Comparison of ENCODE assay signal across 8 mouse cellular contexts in the genomic region with DNA sequence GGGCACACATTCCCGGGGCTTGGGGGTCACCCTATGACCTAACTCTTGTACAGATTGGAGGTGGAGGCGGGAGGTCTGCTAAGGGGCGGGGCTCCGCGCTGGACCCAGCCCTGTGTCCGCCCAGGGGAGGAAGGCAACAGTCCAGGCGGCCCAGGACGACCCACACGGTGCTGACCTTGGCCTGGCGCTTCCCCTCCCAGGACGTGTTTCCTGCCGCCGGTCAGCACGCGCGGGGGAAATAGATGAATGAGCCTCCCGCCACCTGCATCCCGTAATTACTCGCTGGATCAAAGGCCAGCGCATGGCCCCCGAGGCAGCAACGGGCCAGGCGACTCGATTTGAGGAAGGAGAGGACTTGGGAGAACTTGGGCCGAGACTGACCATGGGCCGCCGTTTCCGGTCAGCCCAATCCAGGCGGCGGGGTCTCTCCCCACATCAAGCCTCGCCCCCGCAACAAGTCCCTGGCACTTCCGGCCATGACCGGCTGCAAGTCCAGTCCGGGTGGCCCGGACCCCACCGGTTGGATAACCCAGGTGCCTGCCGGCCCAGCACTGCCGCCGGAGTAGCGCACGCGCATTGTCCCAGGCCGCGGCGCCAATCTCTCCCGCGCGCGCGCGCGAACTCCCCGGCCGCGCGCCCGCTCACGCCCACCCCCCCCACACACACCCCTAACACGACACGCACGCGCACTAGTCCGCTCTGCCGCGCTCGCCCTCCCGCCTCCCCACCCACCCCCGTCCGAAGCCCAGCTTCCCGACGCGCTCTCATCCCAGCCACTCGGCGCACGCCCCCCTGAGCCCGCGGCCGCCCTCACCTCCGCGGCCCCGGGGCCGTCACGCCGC. TPM values are rescaled to one million over a fixed set of nuclear protein-coding genes. Genes with fewer than 3 reads are reported as not detected.
A peak's percentile ranks its signal among the peaks of the same experiment; 100 is the strongest.
DNase-seq lines count a peak whose midpoint lies in the region; ATAC-seq and TF ChIP-seq lines count a peak whose summit lies in the region.

No protein-coding gene starts in this region.

- H3K27ac ChIP-seq in ES-Bruce4 (ENCODE audit: insufficient read depth, low read length) = no peak overlapping the region
- peak overlapping the region; percentile 90 for H3K27ac ChIP-seq in forebrain, embryonic 12.5 days
- peak overlapping the region; percentile 94 for H3K27ac ChIP-seq in heart, postnatal 0 days (ENCODE audit: low read depth)
- peak overlapping the region; percentile 98 for H3K27ac ChIP-seq in neural tube, embryonic 15.5 days (replicated peaks)
- peak overlapping the region; percentile 60 for H3K27ac ChIP-seq in thymus, adult 2 months (ENCODE audit: control insufficient read depth, insufficient read depth, low read length)

- H3K9me3 ChIP-seq in ES-Bruce4 (replicated peaks; ENCODE audit: control insufficient read depth, insufficient read depth, low read length, poor library complexity, severe bottlenecking) = no peaks in the 10 kb centered on the region
- no peaks in the 10 kb centered on the region for H3K9me3 ChIP-seq in forebrain, embryonic 12.5 days
- H3K9me3 ChIP-seq in heart, postnatal 0 days (replicated peaks; ENCODE audit: control insufficient read depth, low read length) = no peaks in the 10 kb centered on the region
- no peaks in the 10 kb centered on the region for H3K9me3 ChIP-seq in neural tube, embryonic 15.5 days (replicated peaks)

- no peak for TF ChIP-seq POLR2A in ES-Bruce4 (IDR thresholded peaks at IDR 0.05; ENCODE audit: insufficient read depth, low read length)
- TF ChIP-seq POLR2A in lung, adult 2 months (IDR thresholded peaks at IDR 0.05; ENCODE audit: borderline replicate concordance, extremely low read depth, low read depth, low read length) = peak; percentile 45; the same call in 1 of the 2 replicates
- 0 out of 2 replicates have a peak, but pooled peaks have one; percentile 4 for TF ChIP-seq POLR2A in thymus, adult 2 months (IDR thresholded peaks at IDR 0.05; ENCODE audit: control insufficient read depth, extremely low read depth, insufficient read depth, low read length, poor library complexity)

- WGBS in forebrain, embryonic 12.5 days = under 1% methylated on average over 80 of the region's 85 CpGs
- WGBS in heart, postnatal 0 days = under 1% methylated on average over 77 of the region's 85 CpGs
- under 1% methylated on average over 84 of the region's 85 CpGs for WGBS in lung, adult 2 months
- WGBS in neural tube, embryonic 15.5 days = under 1% methylated on average over 74 of the region's 85 CpGs
- under 1% methylated on average over 82 of the region's 85 CpGs for WGBS in thymus, adult 2 months

- peak; percentile 79 for ATAC-seq in forebrain, embryonic 12.5 days (ENCODE audit: low FRiP score)
- ATAC-seq in heart, postnatal 0 days (ENCODE audit: insufficient read depth, low read depth) = peak; percentile 70
- ATAC-seq in neural tube, embryonic 15.5 days (ENCODE audit: low FRiP score) = peak; percentile 82

- H3K4me1 ChIP-seq in ES-Bruce4 (ENCODE audit: control insufficient read depth, insufficient read depth, low read length) = peaks cover 1% of the 10 kb centered on the region
- peaks cover 25% of the 10 kb centered on the region for H3K4me1 ChIP-seq in forebrain, embryonic 12.5 days
- H3K4me1 ChIP-seq in heart, postnatal 0 days (ENCODE audit: control insufficient read depth, insufficient read depth) = peaks cover 51% of the 10 kb centered on the region
- peaks cover 23% of the 10 kb centered on the region for H3K4me1 ChIP-seq in lung, adult 2 months (ENCODE audit: control insufficient read depth, insufficient read depth, low read length)
- peaks cover 44% of the 10 kb centered on the region for H3K4me1 ChIP-seq in neural tube, embryonic 15.5 days
- peaks cover 17% of the 10 kb centered on the region for H3K4me1 ChIP-seq in thymus, adult 2 months (replicated peaks; ENCODE audit: control insufficient read depth, insufficient read depth, low read length)

- TF ChIP-seq CTCF in ES-Bruce4 (IDR thresholded peaks at IDR 0.05; ENCODE audit: low read depth, low read length) = no peak
- no peak for TF ChIP-seq CTCF in heart, postnatal 0 days (IDR thresholded peaks at IDR 0.05; ENCODE audit: low read depth)
- TF ChIP-seq CTCF in lung, adult 2 months (IDR thresholded peaks at IDR 0.05; ENCODE audit: insufficient read depth, low read length) = no peak
- TF ChIP-seq CTCF in thymus, adult 2 months (IDR thresholded peaks at IDR 0.05; ENCODE audit: borderline replicate concordance, control insufficient read depth, extremely low read depth, insufficient read depth, low read length, poor library complexity) = no peak

- H3K27me3 ChIP-seq in ES-Bruce4 (ENCODE audit: control insufficient read depth, insufficient read depth, low read length, poor library complexity, severe bottlenecking) = no peaks in the 10 kb centered on the region
- H3K27me3 ChIP-seq in forebrain, embryonic 12.5 days = no peaks in the 10 kb centered on the region
- no peaks in the 10 kb centered on the region for H3K27me3 ChIP-seq in heart, postnatal 0 days (ENCODE audit: control insufficient read depth, insufficient read depth, low read length)
- H3K27me3 ChIP-seq in neural tube, embryonic 15.5 days (replicated peaks) = no peaks in the 10 kb centered on the region
- H3K27me3 ChIP-seq in thymus, adult 2 months (ENCODE audit: control insufficient read depth, insufficient read depth, low read length) = no peaks in the 10 kb centered on the region

- peak overlapping the region; percentile 98 for H3K4me3 ChIP-seq in ES-Bruce4 (ENCODE audit: low read depth, low read length)
- H3K4me3 ChIP-seq in forebrain, embryonic 12.5 days (replicated peaks) = peak overlapping the region; percentile 83
- peak overlapping the region; percentile 77 for H3K4me3 ChIP-seq in heart, postnatal 0 days (ENCODE audit: low read depth, low read length)
- H3K4me3 ChIP-seq in lung, adult 2 months (replicated peaks; ENCODE audit: extremely low read depth, low read depth, low read length) = peak overlapping the region; percentile 72
- H3K4me3 ChIP-seq in neural tube, embryonic 15.5 days (replicated peaks) = peak overlapping the region; percentile 86
- H3K4me3 ChIP-seq in thymus, adult 2 months (ENCODE audit: control insufficient read depth, insufficient read depth, low read length) = peak overlapping the region; percentile 78

- no peaks in the 10 kb centered on the region for H3K36me3 ChIP-seq in ES-Bruce4 (ENCODE audit: control insufficient read depth, insufficient read depth, low read length, poor library complexity, severe bottlenecking)
- no peaks in the 10 kb centered on the region for H3K36me3 ChIP-seq in forebrain, embryonic 12.5 days (replicated peaks)
- H3K36me3 ChIP-seq in heart, postnatal 0 days (replicated peaks; ENCODE audit: control insufficient read depth, insufficient read depth, low read length) = no peaks in the 10 kb centered on the region
- H3K36me3 ChIP-seq in neural tube, embryonic 15.5 days = no peaks in the 10 kb centered on the region
- H3K36me3 ChIP-seq in thymus, adult 2 months (ENCODE audit: control insufficient read depth, insufficient read depth, low read length) = no peaks in the 10 kb centered on the region

- H3K4me2 ChIP-seq in forebrain, embryonic 12.5 days = peak overlapping the region; percentile 89
- peak overlapping the region; percentile 66 for H3K4me2 ChIP-seq in heart, postnatal 0 days (ENCODE audit: low read depth, low read length)
- peak overlapping the region; percentile 91 for H3K4me2 ChIP-seq in neural tube, embryonic 15.5 days

- DNase-seq in c-Kit-positive CD71-positive TER-119-negative erythroid progenitor cells, embryonic 14.5 days (ENCODE audit: low read depth) = peak; percentile 52
- DNase-seq in heart, postnatal 0 days (ENCODE audit: low spot score) = peak; percentile 82
- DNase-seq in kidney, postnatal 4 days = peak; percentile 88 to 92
- DNase-seq in lung, adult 2 months = peak; percentile 81
- peak; percentile 73 for DNase-seq in thymus, adult 2 months

- TF ChIP-seq EP300 in ES-Bruce4 (IDR thresholded peaks at IDR 0.05; ENCODE audit: insufficient read depth, low read depth, low read length) = no peak
- no peak for TF ChIP-seq EP300 in heart, postnatal 0 days (IDR thresholded peaks at IDR 0.05; ENCODE audit: low read depth)

- peak overlapping the region; percentile 93 for H3K9ac ChIP-seq in ES-Bruce4 (ENCODE audit: low read depth, poor library complexity, severe bottlenecking)
- H3K9ac ChIP-seq in forebrain, embryonic 12.5 days = peak overlapping the region; percentile 91
- H3K9ac ChIP-seq in heart, postnatal 0 days (replicated peaks; ENCODE audit: low read depth, low read length) = peak overlapping the region; percentile 88
- H3K9ac ChIP-seq in neural tube, embryonic 15.5 days (replicated peaks) = peak overlapping the region; percentile 89

RNA-seq across cellular contexts. Expression of a gene that starts 0.5 kb away (rescaled TPM):
- polyA plus RNA-seq in ES-Bruce4 (2011; ENCODE audit: insufficient read depth, insufficient read length, low read depth, missing spikeins) = 24.1 and 30.9 TPM in 2 replicates
- polyA plus RNA-seq in forebrain, embryonic 12.5 days (2016; fragmentation: Nextera tagmentation; extraction: Ambion mirVana) = 27.8 and 30.9 TPM in 2 replicates
- 84.1 and 86.2 TPM in 2 replicates for total RNA-seq in heart, postnatal 0 days (2014; rRNA removed; ENCODE audit: low replicate concordance)
- polyA plus RNA-seq in heart, postnatal 0 days (2015; fragmentation: Nextera tagmentation; extraction: Ambion mirVana) = 37.6 and 38.5 TPM in 2 replicates
- polyA plus RNA-seq in lung, adult 2 months (2012; rRNA removed) = 38.4 and 44.0 TPM in 2 replicates
- 26.0 and 28.6 TPM in 2 replicates for polyA plus RNA-seq in neural tube, embryonic 15.5 days (2015; fragmentation: Nextera tagmentation; extraction: Ambion mirVana)
- polyA plus RNA-seq in thymus, adult 2 months (2012; rRNA removed) = 58.2 and 62.9 TPM in 2 replicates

RNA-seq across cellular contexts. Expression of a gene that starts 16.8 kb away (rescaled TPM):
- polyA plus RNA-seq in ES-Bruce4 (2011; ENCODE audit: insufficient read depth, insufficient read length, low read depth, missing spikeins) = 33.7 and 41.1 TPM in 2 replicates
- 75.1 and 81.3 TPM in 2 replicates for polyA plus RNA-seq in forebrain, embryonic 12.5 days (2016; fragmentation: Nextera tagmentation; extraction: Ambion mirVana)
- total RNA-seq in heart, postnatal 0 days (2014; rRNA removed; ENCODE audit: low replicate concordance) = 24.2 and 58.7 TPM in 2 replicates
- polyA plus RNA-seq in heart, postnatal 0 days (2015; fragmentation: Nextera tagmentation; extraction: Ambion mirVana) = 20.7 and 28.0 TPM in 2 replicates
- 35.2 and 36.7 TPM in 2 replicates for polyA plus RNA-seq in lung, adult 2 months (2012; rRNA removed)
- 80.3 and 86.4 TPM in 2 replicates for polyA plus RNA-seq in neural tube, embryonic 15.5 days (2015; fragmentation: Nextera tagmentation; extraction: Ambion mirVana)
- 73.1 and 78.6 TPM in 2 replicates for polyA plus RNA-seq in thymus, adult 2 months (2012; rRNA removed)

RNA-seq across cellular contexts. Expression of a gene that starts 41.6 kb away (rescaled TPM):
- not detected in 2 replicates for polyA plus RNA-seq in ES-Bruce4 (2011; ENCODE audit: insufficient read depth, insufficient read length, low read depth, missing spikeins)
- not detected in 2 replicates for polyA plus RNA-seq in forebrain, embryonic 12.5 days (2016; fragmentation: Nextera tagmentation; extraction: Ambion mirVana)
- not detected in 2 replicates for total RNA-seq in heart, postnatal 0 days (2014; rRNA removed; ENCODE audit: low replicate concordance)
- not detected in 2 replicates for polyA plus RNA-seq in heart, postnatal 0 days (2015; fragmentation: Nextera tagmentation; extraction: Ambion mirVana)
- not detected in 2 replicates for polyA plus RNA-seq in lung, adult 2 months (2012; rRNA removed)
- polyA plus RNA-seq in neural tube, embryonic 15.5 days (2015; fragmentation: Nextera tagmentation; extraction: Ambion mirVana) = not detected in 2 replicates
- 0.32 TPM in 1 of 2 replicates, not detected in the other for polyA plus RNA-seq in thymus, adult 2 months (2012; rRNA removed)
